Mouse (Mus musculus) small intestine, adult 2 months (tissue): ENCODE data around the gene Prlr.

Experiments used
- CTCF ChIP-seq: fragments of 200-500 bp; IDR thresholded peaks from 2 replicates; pipeline ENCODE4 v1.5.1; 2012; ENCODE audit warnings: low read depth, mild to moderate bottlenecking, control low read depth, inconsistent platforms, low read length, moderate library complexity, mixed read lengths; ENCODE audit not compliant: insufficient replicate concordance, insufficient read length; ENCODE audit errors: extremely low read depth
- POLR2A ChIP-seq: fragments of 200-500 bp; IDR thresholded peaks from 2 replicates; pipeline ENCODE4 v1.6.1; 2012; ENCODE audit warnings: low read depth, mild to moderate bottlenecking, control low read depth, inconsistent platforms, low read length, moderate library complexity

DNA sequence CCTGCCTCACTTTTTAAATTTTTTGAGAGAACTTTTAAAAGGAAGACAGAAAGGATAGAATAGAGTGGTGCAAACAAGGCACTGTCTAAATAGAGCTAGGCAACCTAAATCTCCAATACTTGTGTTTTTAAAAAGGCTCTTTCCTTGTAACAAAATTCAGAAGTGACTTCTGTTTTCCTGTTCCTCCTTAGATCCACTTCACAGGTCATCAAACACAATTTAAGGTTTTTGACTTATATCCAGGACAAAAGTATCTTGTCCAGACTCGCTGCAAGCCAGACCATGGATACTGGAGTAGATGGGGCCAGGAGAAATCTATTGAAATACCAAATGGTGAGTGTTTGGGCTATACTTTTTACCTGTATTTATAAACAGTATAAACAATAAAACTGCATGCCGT lies 148.0 kb downstream of the Prlr start, which contains the start of gene Gm21973:
- TF ChIP-seq CTCF (no peak), POLR2A (no peak)
